ENCODE assay signal across 9 mouse cellular contexts in genomic region chr6:54070736-54071135, GRCm38 (mm10). TPM values are rescaled to one million over a fixed set of nuclear protein-coding genes. Genes with fewer than 3 reads are reported as not detected.
DNase-seq lines count a peak whose midpoint lies in the region; ATAC-seq and TF ChIP-seq lines count a peak whose summit lies in the region.
"Had no signal": no experiment of that assay in that cellular context is flagged by ENCODE, and none has a peak within 500 bp of the region (broad histone marks: within the 10 kb centered on the region; RNA-seq: fewer than 3 reads in every experiment).

No protein-coding gene starts in this region.

- peaks cover 13% of the 10 kb centered on the region for H3K4me1 ChIP-seq in intestine, embryonic 15.5 days (replicated peaks)
- H3K4me1 ChIP-seq in intestine, postnatal 0 days (replicated peaks; ENCODE audit: control insufficient read depth, insufficient read depth, low read length), result 0 out of 2 replicates have a peak, but pooled peaks cover 6% of the 10 kb centered on the region
- peaks cover 10% of the 10 kb centered on the region for H3K4me1 ChIP-seq in lung, embryonic 14.5 days (ENCODE audit: insufficient read depth)

- no peak overlapping the region for H3K4me3 ChIP-seq in intestine, embryonic 15.5 days (replicated peaks)
- H3K4me3 ChIP-seq in intestine, postnatal 0 days (ENCODE audit: low read depth, low read length), result no peak overlapping the region
- H3K4me3 ChIP-seq in lung, embryonic 14.5 days (ENCODE audit: low read depth, low read length), result no peak overlapping the region
- H3K4me3 ChIP-seq: embryonic facial prominence, embryonic 15.5 days had no signal

- H3K27ac ChIP-seq in intestine, embryonic 15.5 days, result no peak overlapping the region
- H3K27ac ChIP-seq in intestine, postnatal 0 days (ENCODE audit: low read depth, low read length), result no peak overlapping the region
- H3K27ac ChIP-seq in lung, embryonic 14.5 days (ENCODE audit: low read depth), result no peak overlapping the region
- H3K27ac ChIP-seq: embryonic facial prominence, embryonic 15.5 days; kidney, postnatal 0 days had no signal

- peak; percentile 70 for DNase-seq in adrenal gland, postnatal 25 days
- DNase-seq in cerebellum, postnatal 10 days, result peak; percentile 93 to 96
- DNase-seq in lung, embryonic 14.5 days, result peak; percentile 39
- no peak for DNase-seq in urinary bladder, postnatal 25 days (ENCODE audit: low spot score)

- WGBS in intestine, embryonic 15.5 days, result 42% methylated on average over 6 of the region's 6 CpGs
- WGBS in intestine, postnatal 0 days, result 46% methylated on average over 6 of the region's 6 CpGs
- WGBS in lung, embryonic 14.5 days, result 24% methylated on average over 6 of the region's 6 CpGs

- H3K9me3 ChIP-seq in intestine, embryonic 15.5 days, result no peaks in the 10 kb centered on the region
- H3K9me3 ChIP-seq in intestine, postnatal 0 days (ENCODE audit: control insufficient read depth), result no peaks in the 10 kb centered on the region
- H3K9me3 ChIP-seq in lung, embryonic 14.5 days (ENCODE audit: low read depth, low read length), result no peaks in the 10 kb centered on the region
- H3K9me3 ChIP-seq: embryonic facial prominence, embryonic 15.5 days had no signal

- peak; percentile 17; the same call in 1 of the 2 replicates for ATAC-seq in intestine, embryonic 15.5 days
- ATAC-seq in intestine, postnatal 0 days, result no peak
- ATAC-seq in lung, embryonic 14.5 days (ENCODE audit: insufficient read depth), result no peak
- ATAC-seq in activated CD4-positive, CD25-positive, alpha-beta regulatory T cell, adult 4 months, result no peak

- no peak for TF ChIP-seq CTCF in intestine, postnatal 0 days (IDR thresholded peaks at IDR 0.05; ENCODE audit: low read depth)
- TF ChIP-seq CTCF in lung, embryonic 14.5 days (IDR thresholded peaks at IDR 0.05; ENCODE audit: low read depth), result no peak

- no peak overlapping the region for H3K4me2 ChIP-seq in intestine, embryonic 15.5 days (replicated peaks)
- no peak overlapping the region for H3K4me2 ChIP-seq in intestine, postnatal 0 days (replicated peaks; ENCODE audit: low read depth)
- H3K4me2 ChIP-seq in lung, embryonic 14.5 days, result no peak overlapping the region
- H3K4me2 ChIP-seq: embryonic facial prominence, embryonic 15.5 days had no signal

- H3K27me3 ChIP-seq in intestine, embryonic 15.5 days (replicated peaks), result no peaks in the 10 kb centered on the region
- H3K27me3 ChIP-seq in intestine, postnatal 0 days (replicated peaks; ENCODE audit: control insufficient read depth, insufficient read depth, low read length), result no peaks in the 10 kb centered on the region
- 0 out of 2 replicates have a peak, but pooled peaks cover 2% of the 10 kb centered on the region for H3K27me3 ChIP-seq in lung, embryonic 14.5 days (ENCODE audit: insufficient read depth, low read length)
- H3K27me3 ChIP-seq: embryonic facial prominence, embryonic 15.5 days had no signal

- H3K9ac ChIP-seq in intestine, embryonic 15.5 days, result no peak overlapping the region
- no peak overlapping the region for H3K9ac ChIP-seq in intestine, postnatal 0 days (ENCODE audit: low read depth, low read length)
- no peak overlapping the region for H3K9ac ChIP-seq in lung, embryonic 14.5 days
- H3K9ac ChIP-seq: embryonic facial prominence, embryonic 15.5 days had no signal

- H3K36me3 ChIP-seq in intestine, embryonic 15.5 days, result no peaks in the 10 kb centered on the region
- no peaks in the 10 kb centered on the region for H3K36me3 ChIP-seq in intestine, postnatal 0 days (ENCODE audit: control insufficient read depth, insufficient read depth)
- no peaks in the 10 kb centered on the region for H3K36me3 ChIP-seq in lung, embryonic 14.5 days (ENCODE audit: insufficient read depth)
- H3K36me3 ChIP-seq: embryonic facial prominence, embryonic 15.5 days had no signal

RNA-seq across cellular contexts. Expression of gene Chn2, which starts 31.4 kb away (rescaled TPM):
- 19.7 and 20.8 TPM in 2 replicates for polyA plus RNA-seq in intestine, embryonic 15.5 days (2015; fragmentation: Nextera tagmentation; extraction: Ambion mirVana)
- polyA plus RNA-seq in intestine, postnatal 0 days (2015; fragmentation: Nextera tagmentation; extraction: Ambion mirVana), result 19.6 and 24.3 TPM in 2 replicates
- 4.8 and 10.4 TPM in 2 replicates for total RNA-seq in adrenal gland, postnatal 25 days (2021)
- 16.4 and 18.1 TPM in 2 replicates for polyA plus RNA-seq in lung, embryonic 14.5 days (2014; fragmentation: Nextera tagmentation; extraction: Ambion mirVana)
- polyA plus RNA-seq in activated CD4-positive, CD25-positive, alpha-beta regulatory T cell, adult 4 months (2017; shearing (Covaris generic)), result 1 to 10 TPM; 5.6 to 6.3 TPM
